ENCODE assay signal across 16 mouse cellular contexts in the genomic region with DNA sequence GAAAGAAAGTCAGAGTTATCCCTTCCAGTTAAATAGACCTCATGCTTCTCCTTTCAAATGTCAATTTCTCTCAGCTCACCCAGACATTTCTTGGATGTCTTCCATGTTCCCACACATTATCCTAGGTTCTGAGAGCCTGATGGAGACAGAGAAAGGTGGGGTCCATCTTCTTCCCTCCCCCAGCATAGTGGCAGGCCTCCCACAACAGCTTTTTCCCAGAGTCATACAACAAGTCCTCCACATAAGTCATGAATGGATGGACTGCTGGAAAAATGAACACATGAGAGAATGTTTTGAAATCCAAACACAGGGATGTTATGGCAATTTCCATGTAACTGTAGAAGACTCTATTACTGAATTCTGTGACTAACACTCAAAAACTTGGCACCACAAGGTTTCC.
"Had no signal": no experiment of that assay in that cellular context is flagged by ENCODE, and none has a peak within 500 bp of the region (broad histone marks: within the 10 kb centered on the region; RNA-seq: fewer than 3 reads in every experiment).

No protein-coding gene starts in this region.

- H3K9ac ChIP-seq: liver, embryonic 15.5 days; liver, postnatal 0 days; midbrain, embryonic 13.5 days; midbrain, embryonic 15.5 days; neural tube, embryonic 12.5 days; stomach, embryonic 15.5 days had no signal

- H3K4me1 ChIP-seq: liver, embryonic 15.5 days; megakaryocyte, embryonic 14.5 days; midbrain, embryonic 13.5 days; midbrain, embryonic 15.5 days; neural tube, embryonic 12.5 days; stomach, embryonic 15.5 days had no signal

- H3K36me3 ChIP-seq: liver, embryonic 15.5 days; midbrain, embryonic 13.5 days; midbrain, embryonic 15.5 days; neural tube, embryonic 12.5 days; stomach, embryonic 15.5 days had no signal

- H3K4me2 ChIP-seq: liver, embryonic 15.5 days; midbrain, embryonic 11.5 days; midbrain, embryonic 13.5 days; midbrain, embryonic 15.5 days; neural tube, embryonic 12.5 days; stomach, embryonic 15.5 days had no signal

- ATAC-seq: liver, postnatal 0 days; midbrain, embryonic 13.5 days; midbrain, embryonic 15.5 days had no signal

- DNase-seq: liver, postnatal 0 days; lung, adult 2 months; lung, postnatal 14 days; right cerebral cortex, postnatal 14 days; thymus, adult 2 months; thymus, postnatal 25 days; thymus, postnatal 4 days had no signal

- H3K4me3 ChIP-seq: liver, embryonic 15.5 days; megakaryocyte, embryonic 14.5 days; midbrain, embryonic 13.5 days; midbrain, embryonic 15.5 days; neural tube, embryonic 12.5 days; stomach, embryonic 15.5 days had no signal

- H3K27me3 ChIP-seq: liver, embryonic 15.5 days; midbrain, embryonic 13.5 days; midbrain, embryonic 15.5 days; neural tube, embryonic 12.5 days; stomach, embryonic 15.5 days had no signal

- H3K27ac ChIP-seq: liver, embryonic 15.5 days; macrophage; midbrain, embryonic 13.5 days; midbrain, embryonic 15.5 days; neural tube, embryonic 12.5 days; stomach, embryonic 15.5 days; stomach, postnatal 0 days had no signal

- H3K9me3 ChIP-seq: liver, embryonic 15.5 days; midbrain, embryonic 13.5 days; midbrain, embryonic 15.5 days; neural tube, embryonic 12.5 days; stomach, embryonic 15.5 days had no signal
